Mouse (Mus musculus) R1 (cell line): ENCODE measurements around the gene Clic5.

Experiments used
- DNase-seq: peaks from one replicate; pipeline ENCODE4 v3.0.0-alpha.2; 2018; ENCODE audit warnings: low read depth, low spot score

Gene Clic5

GRCm38 (mm10) chr17:44192981-44193380 lies 4.6 kb downstream of the Clic5 start:
- DNase-seq, result no peak

- DNase-seq, result no peak
These were observed 10.8 kb downstream of the Clic5 start for GRCm38 (mm10) chr17:44199158-44199557.

- no peak for DNase-seq
These were observed 14.6 kb downstream of the Clic5 start for GRCm38 (mm10) chr17:44202952-44203351.

GRCm38 (mm10) chr17:44204787-44205186 lies 16.4 kb downstream of the Clic5 start:
- DNase-seq, result no peak

- no peak for DNase-seq
These were observed 17.2 kb downstream of the Clic5 start for GRCm38 (mm10) chr17:44205562-44205961.

- DNase-seq, result peak; percentile 72
These were observed 20.5 kb downstream of the Clic5 start for GRCm38 (mm10) chr17:44208900-44209299.

GRCm38 (mm10) chr17:44212960-44213619 lies 24.7 kb downstream of the Clic5 start:
- DNase-seq, result no peak

- DNase-seq, result no peak
These were observed 26.9 kb downstream of the Clic5 start for GRCm38 (mm10) chr17:44215196-44215799.

- DNase-seq, result no peak
These were observed 28.8 kb downstream of the Clic5 start for GRCm38 (mm10) chr17:44217185-44217584.

GRCm38 (mm10) chr17:44219943-44220342 lies 31.6 kb downstream of the Clic5 start:
- DNase-seq, result no peak

- no peak for DNase-seq
These were observed 40.0 kb downstream of the Clic5 start for GRCm38 (mm10) chr17:44228428-44228827.

- DNase-seq, result no peak
These were observed 41.7 kb downstream of the Clic5 start for GRCm38 (mm10) chr17:44230083-44230482.

- DNase-seq, result peak; percentile 98
These were observed 50.8 kb downstream of the Clic5 start for GRCm38 (mm10) chr17:44239030-44239721.

GRCm38 (mm10) chr17:44240742-44241141 lies 52.4 kb downstream of the Clic5 start:
- DNase-seq, result peak; percentile 62

GRCm38 (mm10) chr17:44244096-44244495 lies 55.7 kb downstream of the Clic5 start:
- DNase-seq, result peak; percentile 46

- DNase-seq, result peak; percentile 37
These were observed 56.2 kb downstream of the Clic5 start for GRCm38 (mm10) chr17:44244625-44245024.

GRCm38 (mm10) chr17:44246153-44246700 lies 57.8 kb downstream of the Clic5 start:
- DNase-seq, result peak; percentile 33

GRCm38 (mm10) chr17:44249544-44249943 lies 61.2 kb downstream of the Clic5 start:
- DNase-seq, result no peak

GRCm38 (mm10) chr17:44252653-44253052 lies 64.3 kb downstream of the Clic5 start:
- no peak for DNase-seq

- no peak for DNase-seq
These were observed 66.3 kb downstream of the Clic5 start for GRCm38 (mm10) chr17:44254698-44255097.

- DNase-seq, result peak; percentile 76
These were observed 68.2 kb downstream of the Clic5 start for GRCm38 (mm10) chr17:44256583-44256982.

GRCm38 (mm10) chr17:44259245-44259644 lies 70.9 kb downstream of the Clic5 start:
- DNase-seq, result peak; percentile 60
